Mouse (Mus musculus) cortical plate, adult 2 months (tissue): ENCODE measurements at regions not wholly inside any gene's neighbourhood (a gene's known extent, or its start where the extent isn't known, plus 50 kb on each side); places are given as distances from the start of the nearest gene placed in this dataset.

ENCODE experiments used
- CTCF ChIP-seq: fragments of 200-500 bp; IDR thresholded peaks from 2 replicates; pipeline ENCODE4 v1.5.1; 2011; ENCODE audit warnings: mild to moderate bottlenecking, control low read depth, low read length; ENCODE audit not compliant: insufficient read depth; ENCODE audit errors: extremely low read depth
- POLR2A ChIP-seq: fragments of 200-500 bp; IDR thresholded peaks from 2 replicates; pipeline ENCODE4 v1.6.1; 2011; ENCODE audit warnings: mild to moderate bottlenecking, low read length, control low read depth; ENCODE audit not compliant: insufficient read depth; ENCODE audit errors: extremely low read depth

DNA sequence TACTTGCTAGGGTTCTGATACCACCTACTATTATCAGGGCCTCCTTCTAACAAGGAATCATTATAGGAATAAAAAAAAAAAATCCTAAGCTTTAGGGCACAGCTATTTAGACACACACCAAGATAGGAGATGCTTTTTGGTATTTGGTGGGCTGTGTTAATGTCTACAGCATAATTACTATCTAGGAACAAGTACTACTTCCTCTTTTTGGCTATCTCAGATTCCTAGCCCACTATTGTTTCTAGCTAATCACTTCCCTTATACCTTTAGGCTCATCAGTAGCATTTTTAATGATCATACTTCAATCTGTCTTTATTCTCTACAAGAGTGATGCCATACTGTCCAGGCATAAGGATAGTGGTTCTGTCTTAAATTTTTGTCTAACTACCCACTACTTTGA lies 3213.2 kb upstream of the Lrrc6 start:
- TF ChIP-seq CTCF, result no peak
- no peak for TF ChIP-seq POLR2A
